Mouse (Mus musculus): ENCODE data around the gene Zfp949.

DNA sequence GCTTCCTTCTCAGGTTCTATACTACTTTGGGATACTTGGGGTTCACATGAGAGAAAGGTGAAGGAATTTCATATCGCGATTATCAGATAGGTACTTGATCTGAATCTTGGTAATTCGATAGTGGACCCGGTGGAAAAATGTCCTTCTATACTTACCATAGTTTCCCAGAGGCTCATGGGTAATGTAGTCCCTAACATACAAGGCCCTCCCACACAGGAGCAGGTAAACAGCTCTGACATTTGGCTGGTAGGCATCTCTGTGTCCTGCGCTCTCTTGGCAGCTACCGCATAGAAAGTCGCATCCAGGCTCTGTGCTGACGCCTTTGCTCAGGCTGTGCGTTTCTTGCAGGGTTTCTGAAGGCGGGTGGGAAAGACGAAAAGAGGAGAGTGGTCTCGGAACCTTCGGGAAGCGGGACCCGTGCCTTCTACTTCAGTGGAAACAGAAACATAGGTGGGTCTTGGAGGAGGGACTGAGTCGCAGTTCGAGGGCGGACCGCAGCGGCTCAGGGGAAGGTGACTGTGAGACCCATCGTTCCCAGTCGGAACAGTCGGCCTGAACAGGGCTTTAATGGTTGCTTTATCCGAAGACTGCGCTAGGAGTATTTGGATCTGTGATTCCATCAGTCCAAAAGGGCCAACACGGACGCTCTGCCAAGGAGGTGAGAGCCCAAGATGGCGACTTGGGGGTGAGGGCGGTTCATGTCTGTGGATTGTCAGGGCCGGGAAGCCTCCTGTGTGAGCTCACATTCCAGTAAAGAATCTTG, at the start of gene Zfp949:
- no peak for TF ChIP-seq CTCF (IDR thresholded peaks at IDR 0.05; ENCODE audit: low read depth)
- TF ChIP-seq EP300 (IDR thresholded peaks at IDR 0.05; ENCODE audit: low read depth) = 0 out of 2 replicates have a peak, but pooled peaks have one; percentile 17

All from liver, postnatal 0 days (tissue).